Mouse (Mus musculus): ENCODE measurements around the gene Zfp513.

Zfp513 gene

GRCm38 (mm10) chr5:31168630-31169029 lies 33.5 kb downstream of the Zfp513 start:
- no peak for DNase-seq (ENCODE audit: low read depth, low spot score)

- no peak for DNase-seq (ENCODE audit: low read depth, low spot score)
Observed at GRCm38 (mm10) chr5:31164878-31165277, 37.2 kb downstream of the Zfp513 start.

DNA sequence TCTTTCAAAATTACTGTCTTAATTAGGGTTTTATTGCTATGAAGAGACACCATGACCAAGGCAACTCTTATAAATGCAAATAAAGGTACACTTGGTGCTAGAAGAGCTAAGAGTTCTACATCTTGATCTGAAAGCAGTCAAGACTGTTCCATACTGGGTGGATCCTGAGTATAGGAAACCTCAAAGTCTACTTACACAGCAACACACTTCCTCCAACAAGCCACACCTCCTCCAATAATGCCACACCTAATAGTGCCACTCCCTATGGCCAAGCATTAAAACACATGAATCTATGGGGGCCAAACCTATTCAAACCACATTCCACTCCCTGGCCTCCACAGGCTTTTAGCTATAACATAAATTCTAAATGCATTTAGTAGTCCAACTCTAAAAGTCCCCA lies 39.6 kb downstream of the Zfp513 start:
- DNase-seq (ENCODE audit: low read depth, low spot score), result no peak

DNA sequence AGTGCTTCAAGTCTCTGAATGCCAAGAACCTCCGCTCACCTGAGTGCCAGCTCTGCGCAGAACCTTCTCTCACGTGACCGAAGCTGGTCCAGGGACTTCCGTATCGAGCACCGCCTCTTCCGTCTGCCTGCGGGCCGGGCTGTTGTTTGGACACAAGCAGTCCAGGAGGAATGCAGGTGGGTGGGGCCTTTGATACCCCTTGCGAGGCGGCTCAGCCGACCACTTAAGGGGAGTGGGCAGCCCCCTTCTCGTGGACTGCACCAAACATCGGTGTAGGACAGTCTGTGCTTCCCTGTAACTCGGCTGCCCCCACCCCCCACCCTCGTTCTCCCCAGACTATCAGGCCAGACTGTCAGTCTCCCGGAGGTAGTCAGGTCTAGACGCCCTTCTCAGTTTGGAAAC lies 48.0 kb downstream of the Zfp513 start, which contains the start of gene Mpv17:
Mpv17 (minus strand) TSS at position 100 of the 402 bp plus-strand sequence.
- DNase-seq (ENCODE audit: low read depth, low spot score), result peak; percentile 89

DNA sequence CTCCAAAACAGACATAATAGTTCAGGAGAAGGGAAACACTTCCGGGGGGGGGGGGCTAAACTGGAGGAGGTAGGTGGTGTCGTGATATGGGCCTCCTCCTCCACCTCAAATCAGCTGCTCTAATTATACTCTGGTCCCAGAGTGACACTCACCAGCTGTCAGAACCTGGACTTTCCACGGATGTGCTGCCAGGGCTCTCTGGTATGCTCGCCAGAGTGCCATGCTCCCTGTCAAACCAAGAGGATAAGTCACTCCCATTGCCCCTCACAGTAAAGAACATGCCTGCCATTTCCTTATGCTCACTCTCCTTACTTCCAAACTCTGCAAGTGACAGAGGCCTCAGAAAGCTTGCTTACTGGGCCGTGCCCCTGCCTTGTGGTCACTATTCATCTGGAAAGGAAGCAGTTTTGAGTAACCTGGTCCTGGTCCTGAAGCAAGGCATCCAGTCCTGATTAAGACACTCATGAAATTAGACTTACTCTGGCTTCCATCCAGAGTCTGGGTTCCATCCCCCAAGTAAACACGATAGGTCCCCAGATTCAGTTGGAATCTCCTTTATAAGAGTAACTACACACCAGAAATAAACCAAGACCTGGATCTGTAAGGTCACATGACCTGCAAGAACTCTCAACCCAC lies 48.5 kb downstream of the Zfp513 start:
- DNase-seq (ENCODE audit: low read depth, low spot score), result peak; percentile 58

GRCm38 (mm10) chr5:31151746-31152145 lies 50.4 kb downstream of the Zfp513 start:
- DNase-seq (ENCODE audit: low read depth, low spot score), result no peak

DNA sequence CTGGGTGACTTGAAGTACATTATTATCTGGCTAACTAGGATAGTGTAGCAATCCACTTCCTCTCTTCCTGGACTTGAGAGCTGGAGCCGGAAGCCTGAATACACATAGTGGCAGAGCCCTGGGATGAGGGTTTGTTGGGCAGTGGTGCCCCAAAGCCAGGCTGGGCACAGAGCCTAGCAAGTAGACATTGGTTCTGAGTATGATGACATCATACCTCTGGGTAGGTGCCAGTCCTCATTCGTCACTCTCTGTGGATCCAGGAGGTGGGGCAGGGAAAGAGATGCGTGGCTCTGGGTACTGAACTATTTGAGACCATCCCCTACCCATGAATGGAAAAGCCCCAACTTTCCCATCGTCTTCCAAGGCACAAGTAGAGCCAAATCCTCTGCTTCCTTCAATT lies 52.3 kb downstream of the Zfp513 start:
- DNase-seq (ENCODE audit: low read depth, low spot score), result no peak

Measured in skeletal muscle tissue, adult 2 months (tissue).